Mouse (Mus musculus): ENCODE data around the gene Pdia2.
"Not testable (repeated sequence)": the region's sequence is repeated elsewhere in the genome, so short reads cannot be mapped to it uniquely, and the experiment has no call there.

Pdia2 gene

GRCm38 (mm10) chr17:26200831-26201705 lies 2.2 kb upstream of the Pdia2 start:
- no peak for DNase-seq

DNA sequence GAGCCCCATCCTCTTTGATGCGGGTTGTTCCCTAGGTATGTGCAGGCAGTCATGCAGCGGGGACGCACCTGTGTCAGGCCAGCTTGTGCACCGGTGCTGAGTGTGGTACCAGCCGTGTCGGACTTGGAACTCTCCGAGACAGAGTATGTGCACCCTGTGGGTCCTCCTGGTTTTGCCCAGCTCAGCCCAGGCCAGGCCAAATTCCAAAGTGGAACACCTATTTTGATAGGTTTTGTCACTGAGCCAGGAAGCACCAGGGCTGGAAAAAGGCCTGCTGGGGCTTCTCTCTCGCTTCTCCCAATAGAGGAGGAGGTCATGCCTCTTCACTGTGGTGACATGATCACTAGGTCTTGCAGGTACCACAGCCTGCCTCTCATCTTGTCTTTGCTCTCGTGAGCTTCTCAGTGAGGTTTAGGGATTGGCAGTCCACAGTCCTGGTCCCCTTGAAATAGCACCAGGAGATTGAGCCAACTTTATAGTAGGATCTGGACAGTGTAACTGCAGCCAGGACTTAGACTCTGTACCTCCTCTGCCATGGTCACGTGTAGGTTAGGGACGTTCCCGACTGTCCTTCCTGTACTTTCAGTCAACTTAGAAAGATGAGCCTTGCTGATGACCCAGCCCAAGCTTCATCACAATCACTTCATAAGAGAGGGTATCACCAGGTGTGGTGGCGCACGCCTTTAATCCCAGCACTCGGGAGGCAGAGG lies 6.3 kb downstream of the Pdia2 start:
- DNase-seq: peak; percentile 60 to 85

DNA sequence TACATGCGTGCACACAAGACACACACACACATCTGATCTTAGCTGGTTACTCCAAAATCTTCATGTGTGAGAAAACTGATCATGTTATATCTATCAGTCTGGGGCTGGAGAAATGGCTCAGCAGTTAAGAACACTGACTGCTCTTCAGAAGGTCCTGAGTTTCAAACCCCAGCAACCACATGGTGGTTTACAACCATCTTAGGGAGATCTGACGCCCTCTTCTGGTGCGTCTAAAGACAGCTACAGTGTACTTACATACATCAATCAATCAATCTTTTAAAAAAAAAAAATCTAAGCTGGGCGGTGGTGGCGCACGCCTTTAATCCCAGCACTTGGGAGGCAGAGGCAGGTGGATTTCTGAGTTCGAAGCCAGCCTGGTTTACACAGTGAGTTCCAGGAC lies 7.4 kb downstream of the Pdia2 start:
- DNase-seq: not testable (repeated sequence)

GRCm38 (mm10) chr17:26188091-26188805 lies 10.6 kb downstream of the Pdia2 start:
- DNase-seq: no peak

DNA sequence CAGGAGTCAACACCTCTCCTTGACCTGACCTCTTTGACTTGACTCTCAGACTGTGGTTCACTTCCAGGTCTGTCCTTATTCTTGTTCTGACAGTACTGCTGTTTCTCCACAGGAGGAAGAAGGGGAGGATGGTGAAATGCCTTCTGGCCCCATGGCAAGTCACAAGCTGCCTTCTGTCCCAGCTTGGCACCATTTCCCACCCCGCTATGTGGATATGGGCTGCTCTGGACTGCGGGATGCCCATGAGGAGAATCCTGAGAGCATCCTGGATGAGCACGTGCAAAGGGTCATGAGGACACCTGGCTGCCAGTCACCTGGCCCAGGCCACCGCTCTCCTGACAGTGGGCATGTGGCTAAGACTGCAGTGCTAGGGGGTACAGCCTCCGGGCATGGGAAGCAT lies 11.3 kb downstream of the Pdia2 start:
- DNase-seq: no peak

DNA sequence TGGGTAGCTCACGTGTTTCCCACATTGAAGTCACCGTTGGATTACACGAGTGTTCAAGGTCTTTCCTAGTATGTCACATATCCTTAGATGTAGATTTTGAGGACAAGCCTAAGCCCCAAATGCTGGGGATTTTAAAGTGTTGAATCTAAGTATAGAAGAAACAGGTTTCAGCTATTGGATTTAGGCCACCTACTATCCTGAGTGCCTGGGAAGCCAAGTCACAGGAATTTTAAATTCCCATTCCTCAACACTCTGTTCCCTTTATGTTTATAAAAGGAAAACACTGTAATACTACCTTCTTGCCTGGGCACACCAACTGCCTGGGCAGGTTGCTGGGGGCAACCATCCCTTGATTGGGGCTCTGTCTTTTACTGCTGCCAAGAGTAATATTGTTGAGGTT lies 17.7 kb downstream of the Pdia2 start:
- no peak for DNase-seq

DNA sequence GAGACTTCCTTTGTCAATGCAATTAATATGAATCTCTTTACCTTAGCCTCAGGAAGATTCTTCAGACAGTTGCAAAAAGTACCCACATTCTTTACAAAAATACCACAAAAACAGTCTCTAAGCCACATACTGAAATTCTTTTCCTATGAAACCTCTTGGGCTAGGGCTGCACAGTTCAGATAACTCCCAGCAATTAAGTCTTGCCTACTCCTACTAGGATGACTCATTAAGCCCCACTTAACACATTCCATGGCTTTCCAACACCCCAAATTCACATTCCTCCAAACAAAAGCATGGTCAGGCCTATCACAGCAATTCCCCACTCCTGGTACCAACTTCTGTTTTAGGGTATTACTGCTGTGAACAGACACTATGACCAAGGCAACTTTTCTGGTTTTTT lies 20.3 kb downstream of the Pdia2 start:
- DNase-seq: no peak

DNA sequence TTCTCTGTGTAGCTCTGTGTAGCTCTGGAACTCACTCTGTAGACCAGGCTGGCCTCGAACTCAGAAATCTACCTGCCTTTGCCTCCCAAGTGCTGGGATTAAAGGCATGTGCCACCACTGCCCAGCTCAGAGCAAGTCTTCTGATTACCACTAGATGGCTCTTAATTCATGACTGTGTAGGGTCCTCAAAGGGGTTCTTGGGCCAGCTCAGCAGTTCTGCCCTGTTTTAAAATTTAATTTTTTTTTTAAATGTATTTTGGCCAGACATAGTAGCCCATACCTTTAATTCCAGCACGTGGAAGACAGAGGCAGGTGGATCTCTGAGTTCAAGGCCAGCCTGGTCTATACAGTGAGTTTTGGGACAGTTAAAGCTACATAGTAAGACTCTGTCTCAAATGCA lies 23.6 kb downstream of the Pdia2 start:
- not testable (repeated sequence) for DNase-seq

GRCm38 (mm10) chr17:26168039-26168438 lies 30.8 kb downstream of the Pdia2 start:
- no peak for DNase-seq

DNA sequence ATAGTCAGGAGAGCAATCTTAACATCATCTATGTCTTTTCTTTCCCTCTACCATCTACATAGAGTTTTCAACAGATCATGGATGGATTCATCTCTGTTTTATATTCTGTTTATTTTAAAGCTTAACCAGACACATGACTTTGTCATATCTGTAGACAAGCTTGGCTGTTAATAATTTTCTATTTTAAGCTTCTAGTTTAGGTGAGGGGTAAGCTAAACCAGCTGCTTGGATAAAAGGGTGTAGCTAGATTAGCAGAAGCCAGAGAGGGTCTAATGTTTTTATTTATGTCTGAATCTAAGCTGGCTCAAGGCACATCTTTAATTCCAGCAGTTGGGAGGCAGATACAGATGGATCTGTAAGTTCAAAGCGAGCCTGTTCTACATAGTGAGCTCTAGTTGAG lies 36.2 kb downstream of the Pdia2 start:
- no peak for DNase-seq

DNA sequence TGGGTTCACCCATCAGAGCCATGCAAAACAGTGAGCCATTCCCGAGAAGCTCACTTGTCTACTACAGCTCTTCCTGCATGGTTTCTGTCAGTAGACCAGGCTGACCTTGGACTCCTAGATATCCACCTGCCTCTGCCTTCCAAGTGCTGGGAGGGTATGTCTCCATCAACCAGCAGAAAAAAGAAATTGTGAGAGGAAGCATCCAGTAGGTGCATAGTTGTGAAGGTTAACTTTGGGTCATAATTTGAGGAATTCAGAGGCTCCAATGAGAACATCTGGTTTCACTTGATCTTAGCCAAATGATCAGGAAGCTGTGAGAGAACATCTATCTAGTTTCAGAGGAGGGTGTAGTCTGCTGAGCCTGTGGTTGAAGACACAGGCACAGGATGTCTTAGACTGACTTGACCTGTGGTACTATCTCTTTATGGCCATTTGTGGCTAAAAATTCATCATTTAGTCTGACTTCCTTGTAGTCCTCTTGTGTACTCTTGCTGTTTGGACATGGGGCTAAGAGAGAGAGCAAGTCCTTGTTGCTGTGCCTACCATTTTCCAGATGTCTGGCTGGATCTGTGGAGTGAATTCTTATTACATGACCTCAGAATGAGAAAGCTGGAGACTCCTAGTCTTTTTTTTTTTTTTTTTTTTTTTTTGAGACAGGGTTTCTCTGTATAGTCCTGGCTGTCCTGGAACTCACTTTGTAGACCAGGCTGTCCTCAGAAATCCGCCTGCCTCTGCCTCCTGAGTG lies 46.8 kb downstream of the Pdia2 start:
- no peak for DNase-seq

DNA sequence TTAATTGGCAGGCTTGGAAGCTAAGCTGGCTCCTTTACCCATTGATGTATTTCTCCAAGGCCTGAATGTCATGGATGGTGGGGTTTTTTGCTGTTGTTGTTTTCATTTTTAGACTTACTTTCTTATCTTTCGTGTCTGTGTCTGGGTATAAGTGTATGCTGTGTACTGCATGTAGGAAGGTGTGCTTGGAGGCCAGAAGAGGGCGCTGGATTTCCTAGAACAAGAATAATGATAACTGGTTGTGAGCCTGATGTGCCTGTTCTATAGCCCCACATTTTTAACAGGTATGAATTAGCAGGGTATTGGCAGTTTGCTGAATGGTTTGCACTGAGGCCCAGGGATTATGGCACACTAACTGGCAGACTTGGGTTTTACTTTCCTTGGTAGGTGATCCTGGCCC lies 49.8 kb downstream of the Pdia2 start:
- no peak for DNase-seq
